11 mouse cellular contexts compared by ENCODE assay signal in genomic region chr2:167565312-167565656, GRCm38 (mm10). TPM values are rescaled to one million over a fixed set of nuclear protein-coding genes. Genes with fewer than 3 reads are reported as not detected.
DNase-seq lines count a peak whose midpoint lies in the region; ATAC-seq and TF ChIP-seq lines count a peak whose summit lies in the region.
"Had no signal": no experiment of that assay in that cellular context is flagged by ENCODE, and none has a peak within 500 bp of the region (broad histone marks: within the 10 kb centered on the region; RNA-seq: fewer than 3 reads in every experiment).

No protein-coding gene starts in this region.

- no peaks in the 10 kb centered on the region for H3K9me3 ChIP-seq in heart, embryonic 13.5 days
- H3K9me3 ChIP-seq in lung, embryonic 15.5 days: no peaks in the 10 kb centered on the region
- H3K9me3 ChIP-seq in limb, embryonic 10.5 days (replicated peaks): no peaks in the 10 kb centered on the region
- no peaks in the 10 kb centered on the region for H3K9me3 ChIP-seq in neural tube, embryonic 15.5 days (replicated peaks)
- no peaks in the 10 kb centered on the region for H3K9me3 ChIP-seq in forebrain, postnatal 0 days (ENCODE audit: low read length)
- H3K9me3 ChIP-seq: forebrain, embryonic 15.5 days had no signal

- ATAC-seq in heart, embryonic 13.5 days (ENCODE audit: extremely low read depth, insufficient number of reproducible peaks, low FRiP score, low TSS enrichment): no peak
- ATAC-seq in lung, embryonic 15.5 days (ENCODE audit: borderline replicate concordance, extremely low read depth, low FRiP score, low TSS enrichment): no peak
- no peak for ATAC-seq in neural tube, embryonic 15.5 days (ENCODE audit: low FRiP score)
- no peak for ATAC-seq in forebrain, postnatal 0 days
- ATAC-seq: forebrain, embryonic 15.5 days had no signal

- H3K27me3 ChIP-seq in heart, embryonic 13.5 days (replicated peaks): peaks cover 9% of the 10 kb centered on the region
- H3K27me3 ChIP-seq in lung, embryonic 15.5 days: no peaks in the 10 kb centered on the region
- H3K27me3 ChIP-seq in limb, embryonic 10.5 days (ENCODE audit: low read depth, poor library complexity, severe bottlenecking): 0 out of 2 replicates have a peak, but pooled peaks cover 5% of the 10 kb centered on the region
- peaks cover 2% of the 10 kb centered on the region; the same call in 1 of the 2 replicates for H3K27me3 ChIP-seq in neural tube, embryonic 15.5 days (replicated peaks)
- H3K27me3 ChIP-seq in forebrain, postnatal 0 days (ENCODE audit: insufficient read depth, low read length): no peaks in the 10 kb centered on the region
- H3K27me3 ChIP-seq: forebrain, embryonic 15.5 days had no signal

- peak overlapping the region; percentile 86 for H3K27ac ChIP-seq in heart, embryonic 13.5 days (replicated peaks)
- H3K27ac ChIP-seq in lung, embryonic 15.5 days: peak overlapping the region; percentile 96
- H3K27ac ChIP-seq in limb, embryonic 10.5 days: peak overlapping the region; percentile 90
- H3K27ac ChIP-seq in neural tube, embryonic 15.5 days (replicated peaks): peak overlapping the region; percentile 69; the same call in 1 of the 2 replicates
- no peak overlapping the region for H3K27ac ChIP-seq in forebrain, postnatal 0 days (ENCODE audit: low read depth, low read length)
- H3K27ac ChIP-seq: forebrain, embryonic 15.5 days had no signal

- 0 out of 2 replicates have a peak overlapping the region, but pooled peaks have one; percentile 19 for H3K4me3 ChIP-seq in heart, embryonic 13.5 days
- H3K4me3 ChIP-seq in lung, embryonic 15.5 days: 0 out of 2 replicates have a peak overlapping the region, but pooled peaks have one; percentile 11
- peak overlapping the region; percentile 38 for H3K4me3 ChIP-seq in limb, embryonic 10.5 days
- no peak overlapping the region for H3K4me3 ChIP-seq in neural tube, embryonic 15.5 days (replicated peaks)
- no peak overlapping the region for H3K4me3 ChIP-seq in forebrain, postnatal 0 days (ENCODE audit: low read depth, low read length)
- H3K4me3 ChIP-seq: forebrain, embryonic 15.5 days had no signal

- H3K4me2 ChIP-seq in heart, embryonic 13.5 days: peak overlapping the region; percentile 62
- peak overlapping the region; percentile 46; the same call in 1 of the 2 replicates for H3K4me2 ChIP-seq in lung, embryonic 15.5 days
- H3K4me2 ChIP-seq in neural tube, embryonic 15.5 days: peak overlapping the region; percentile 44
- no peak overlapping the region for H3K4me2 ChIP-seq in forebrain, postnatal 0 days (ENCODE audit: low read depth)
- H3K4me2 ChIP-seq: forebrain, embryonic 15.5 days had no signal

- DNase-seq in heart, adult 11 months: no peak
- no peak for DNase-seq in lung, postnatal 14 days
- no peak for DNase-seq in limb, embryonic 10.5 days (ENCODE audit: low spot score)
- no peak for DNase-seq in forebrain, postnatal 0 days
- no peak for DNase-seq in natural killer cell, adult 2 months (ENCODE audit: low spot score in 2 of 2)
- DNase-seq: thymus, postnatal 25 days had no signal

- 60% methylated on average over 3 of the region's 3 CpGs for WGBS in heart, embryonic 13.5 days
- WGBS in lung, embryonic 15.5 days: 48% methylated on average over 3 of the region's 3 CpGs
- 48% methylated on average over 3 of the region's 3 CpGs for WGBS in limb, embryonic 10.5 days
- WGBS in neural tube, embryonic 15.5 days: 81% methylated on average over 3 of the region's 3 CpGs
- 80% methylated on average over 3 of the region's 3 CpGs for WGBS in forebrain, postnatal 0 days

- no peaks in the 10 kb centered on the region for H3K36me3 ChIP-seq in heart, embryonic 13.5 days
- no peaks in the 10 kb centered on the region for H3K36me3 ChIP-seq in lung, embryonic 15.5 days
- H3K36me3 ChIP-seq in limb, embryonic 10.5 days: no peaks in the 10 kb centered on the region
- no peaks in the 10 kb centered on the region for H3K36me3 ChIP-seq in neural tube, embryonic 15.5 days
- H3K36me3 ChIP-seq in forebrain, postnatal 0 days (ENCODE audit: insufficient read depth): no peaks in the 10 kb centered on the region
- H3K36me3 ChIP-seq: forebrain, embryonic 15.5 days had no signal

- no peak for TF ChIP-seq CTCF in forebrain, postnatal 0 days (IDR thresholded peaks at IDR 0.05; ENCODE audit: low read depth)

- peaks cover 50% of the 10 kb centered on the region for H3K4me1 ChIP-seq in heart, embryonic 13.5 days
- H3K4me1 ChIP-seq in lung, embryonic 15.5 days: peaks cover 57% of the 10 kb centered on the region
- H3K4me1 ChIP-seq in limb, embryonic 10.5 days: peaks cover 73% of the 10 kb centered on the region
- H3K4me1 ChIP-seq in neural tube, embryonic 15.5 days: peaks cover 30% of the 10 kb centered on the region
- no peaks in the 10 kb centered on the region for H3K4me1 ChIP-seq in forebrain, postnatal 0 days (ENCODE audit: insufficient read depth)

- H3K9ac ChIP-seq in heart, embryonic 13.5 days: peak overlapping the region; percentile 75
- no peak overlapping the region for H3K9ac ChIP-seq in lung, embryonic 15.5 days
- H3K9ac ChIP-seq in neural tube, embryonic 15.5 days (replicated peaks): no peak overlapping the region
- no peak overlapping the region for H3K9ac ChIP-seq in forebrain, postnatal 0 days
- H3K9ac ChIP-seq: forebrain, embryonic 15.5 days had no signal

RNA-seq across cellular contexts. Expression of gene Snai1, which starts 27.3 kb away (rescaled TPM):
- polyA plus RNA-seq in heart, embryonic 13.5 days (2015; fragmentation: Nextera tagmentation; extraction: Ambion mirVana): 17.3 and 17.6 TPM in 2 replicates
- 107 and 109 TPM in 2 replicates for polyA plus RNA-seq in lung, embryonic 15.5 days (2015; fragmentation: Nextera tagmentation; extraction: Ambion mirVana)
- 94.9 and 118 TPM in 2 replicates for polyA plus RNA-seq in limb, embryonic 10.5 days (2016; fragmentation: Nextera tagmentation; extraction: Ambion mirVana)
- 6.3 and 8.6 TPM in 2 replicates for polyA plus RNA-seq in neural tube, embryonic 15.5 days (2015; fragmentation: Nextera tagmentation; extraction: Ambion mirVana)
- 1.3 and 1.4 TPM in 2 replicates for total RNA-seq in forebrain, postnatal 0 days (2014; rRNA removed)
- polyA plus RNA-seq in forebrain, postnatal 0 days (2015; fragmentation: Nextera tagmentation; extraction: Ambion mirVana): 3.3 and 4.4 TPM in 2 replicates
- total RNA-seq: common myeloid progenitor, adult 5-6 weeks had no signal

Comparison
In these comparisons a context has a peak if more than half of its experiments do, and no peak if none do; other contexts are left out.
1. H3K4me3 ChIP-seq: peak in heart, embryonic 13.5 days (single experiment), lung, embryonic 15.5 days (single experiment) and limb, embryonic 10.5 days (single experiment); none in neural tube, embryonic 15.5 days (single experiment) and forebrain, postnatal 0 days (single experiment).